Mouse (Mus musculus): Measurements from ENCODE around the gene Arhgap25.

DNA sequence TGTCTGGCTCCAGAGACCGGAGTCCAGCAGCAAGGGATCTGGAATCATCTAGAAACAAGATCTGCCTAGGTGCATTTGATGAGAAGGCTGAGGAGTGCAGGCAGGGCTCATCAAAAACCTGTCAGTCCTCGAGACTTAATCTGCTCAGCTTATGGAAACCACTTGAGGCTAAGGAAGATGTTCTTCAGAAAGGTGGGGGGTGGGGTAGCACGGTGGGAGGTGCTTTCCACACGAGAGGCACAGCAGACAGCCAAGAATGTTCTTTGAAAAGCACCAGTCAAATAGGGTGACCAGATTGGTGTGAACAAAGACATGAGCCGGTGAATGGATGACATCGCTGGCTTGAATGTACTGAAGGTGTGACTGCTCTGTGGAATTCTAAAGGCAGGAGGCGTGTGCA is 9.3 kb downstream of the Arhgap25 start:
- TF ChIP-seq POLR2A (IDR thresholded peaks at IDR 0.05; ENCODE audit: borderline replicate concordance, insufficient read depth, low read length), result no peak
- TF ChIP-seq CTCF (IDR thresholded peaks at IDR 0.05; ENCODE audit: borderline replicate concordance, insufficient read depth, low read depth, low read length), result no peak
